Mouse (Mus musculus) B cell, adult 62 days (primary cell): Measurements from ENCODE around the gene Mdh1. TPM values are rescaled to one million over a fixed set of nuclear protein-coding genes. Genes with fewer than 3 reads are reported as not detected.

Experiments used
- total RNA-seq: library from RNA; stranded (reverse); gene quantifications from 4 replicates; pipeline ENCODE4 v1.2.4, GENCODE M21; 2023

The Mdh1 gene
- total RNA-seq: 112 to 152 TPM (median 137 TPM) in 4 replicates

GRCm38 (mm10) chr11:21571700-21572381 lies at the start of gene Mdh1, which contains the start of gene Wdpcp:
Gene Mdh1, minus strand, starts transcription at chr11:21572367.
Gene Wdpcp, plus strand, starts transcription at chr11:21572235.

Other genes starting within 250 kb of the Mdh1 start
- 34.3 to 40.0 TPM (median 37.6 TPM) in 4 replicates for gene Ugp2, start 201.2 kb downstream of the Mdh1 start, total RNA-seq
- 1.8 to 4.7 TPM (median 4.1 TPM) in 4 replicates for gene Wdpcp, start 132 bp downstream of the Mdh1 start, total RNA-seq